Mouse (Mus musculus): ENCODE results near the gene Clip2.

DNA sequence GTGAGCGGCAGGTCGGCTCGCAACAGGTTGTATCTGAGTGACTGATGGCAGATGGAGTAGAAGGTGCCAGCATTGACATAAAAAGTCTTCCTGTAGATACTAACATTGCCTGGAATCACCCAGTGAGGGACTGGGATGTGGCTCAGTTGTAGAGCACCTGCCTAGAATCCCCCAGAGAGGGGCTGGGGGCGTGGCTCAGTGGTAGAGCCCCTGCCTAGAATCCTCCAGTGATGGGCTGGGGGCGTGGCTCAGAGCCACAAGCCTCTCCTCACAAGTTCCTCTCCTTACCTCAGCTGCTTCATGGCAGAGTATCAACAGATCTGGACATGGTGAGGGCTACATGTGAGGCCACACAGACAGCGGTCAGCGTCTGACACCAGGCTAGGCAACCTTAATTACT is 112.8 kb downstream of the Clip2 start:
- TF ChIP-seq POLR2A (IDR thresholded peaks at IDR 0.05; ENCODE audit: borderline replicate concordance, extremely low read depth, insufficient read depth, insufficient read length, poor library complexity, severe bottlenecking) (no peak), CTCF (IDR thresholded peaks at IDR 0.05; ENCODE audit: borderline replicate concordance, extremely low read depth, insufficient read depth, insufficient read length) (no peak)
